Mouse (Mus musculus): Measurements from ENCODE around the gene Nlgn1.

GRCm38 (mm10) chr3:25963568-25963967, 368.7 kb downstream of the Nlgn1 start:
- TF ChIP-seq EP300 (IDR thresholded peaks at IDR 0.05; ENCODE audit: insufficient read depth, low read depth, low read length) (no peak), POLR2A (IDR thresholded peaks at IDR 0.05; ENCODE audit: insufficient read depth, low read length) (no peak), CTCF (IDR thresholded peaks at IDR 0.05; ENCODE audit: low read depth, low read length) (no peak)

All from ES-Bruce4 (cell line).